Mouse (Mus musculus) lung, embryonic 15.5 days (tissue): ENCODE results near the gene Stx12. TPM values are rescaled to one million over a fixed set of nuclear protein-coding genes. Genes with fewer than 3 reads are reported as not detected.
A peak's percentile ranks its signal among the peaks of the same experiment; 100 is the strongest.
"Not testable (repeated sequence)": the region's sequence is repeated elsewhere in the genome, so short reads cannot be mapped to it uniquely, and the experiment has no call there.

Experiments
- ATAC-seq: fragments of 200-750 bp; cut with Nextera tagmentation; 2 replicates; pipeline ENCODE4 v1.8.0; 2017; ENCODE audit warnings: moderate number of reproducible peaks, borderline replicate concordance; ENCODE audit not compliant: low FRiP score, low TSS enrichment; ENCODE audit errors: extremely low read depth
- H3K27ac ChIP-seq: fragments of 300-500 bp; sonication (generic); 2 replicates; pipeline ENCODE4 v1.5.1; 2015; ENCODE audit warnings: moderate library complexity, mild to moderate bottlenecking, inconsistent platforms
- H3K27me3 ChIP-seq: fragments of 300-500 bp; sonication (generic); 2 replicates; pipeline ENCODE4 v1.6.1; 2015; ENCODE audit warnings: inconsistent platforms
- H3K36me3 ChIP-seq: fragments of 300-500 bp; sonication (generic); 2 replicates; pipeline ENCODE4 v1.6.1; 2015; ENCODE audit warnings: inconsistent platforms
- H3K4me1 ChIP-seq: fragments of 300-500 bp; sonication (generic); 2 replicates; pipeline ENCODE4 v1.6.1; 2015; ENCODE audit warnings: inconsistent platforms
- H3K4me2 ChIP-seq: fragments of 300-500 bp; sonication (generic); 2 replicates; pipeline ENCODE4 v1.6.1; 2015; ENCODE audit warnings: inconsistent platforms, mild to moderate bottlenecking, moderate library complexity
- H3K4me3 ChIP-seq: fragments of 300-500 bp; sonication (generic); 2 replicates; pipeline ENCODE4 v1.5.1; 2015; ENCODE audit warnings: mild to moderate bottlenecking, inconsistent platforms
- H3K9ac ChIP-seq: fragments of 300-500 bp; sonication (generic); 2 replicates; pipeline ENCODE4 v1.6.1; 2015; ENCODE audit warnings: inconsistent platforms
- H3K9me3 ChIP-seq: fragments of 300-500 bp; sonication (generic); 2 replicates; pipeline ENCODE4 v1.6.1; 2016; ENCODE audit warnings: inconsistent platforms
- WGBS: fragments of 180-500 bp; shearing (Covaris S2); methylation state at CpG from one replicate; pipeline ENCODE4 v1.1.7; 2015; 5-methylcytosine and 5-hydroxymethylcytosine counted together
- polyA plus RNA-seq: library from polyadenylated mRNA; unstranded; fragments of >200 nt; fragmentation: Nextera tagmentation; extraction: Ambion mirVana; gene quantifications from 2 replicates; pipeline ENCODE4 v1.2.1, GENCODE M21; 2015

The Stx12 gene
- 62.2 and 64.0 TPM in 2 replicates for polyA plus RNA-seq

- H3K4me2 ChIP-seq = peak within 1 kb of the TSS; percentile 84
- peaks cover 10% of the 10 kb centered on the region for H3K36me3 ChIP-seq
- peaks cover 22% of the 10 kb centered on the region for H3K4me1 ChIP-seq
- H3K9ac ChIP-seq = peak within 1 kb of the TSS; percentile 97
- H3K27me3 ChIP-seq = no peaks in the 10 kb centered on the region
- H3K9me3 ChIP-seq = no peaks in the 10 kb centered on the region
- peak; percentile 94 for ATAC-seq
- peak within 1 kb of the TSS; percentile 92 for H3K4me3 ChIP-seq
- under 1% methylated on average over 72 of the region's 72 CpGs for WGBS
- peak within 1 kb of the TSS; percentile 90 for H3K27ac ChIP-seq
These were observed at the start of gene Stx12 for GRCm38 (mm10) chr4:132884064-132884843. Gene Stx12, minus strand, starts transcription at chr4:132884509.

GRCm38 (mm10) chr4:132932752-132933404, 48.6 kb upstream of the Stx12 start:
- Histone ChIP-seq H3K9me3 (no peaks in the 10 kb centered on the region), H3K36me3 (no peaks in the 10 kb centered on the region), H3K4me2 (no peak overlapping the region), H3K27ac (no peak overlapping the region), H3K4me3 (no peak overlapping the region), H3K27me3 (no peaks in the 10 kb centered on the region), H3K9ac (no peak overlapping the region), H3K4me1 (0 out of 2 replicates have a peak, but pooled peaks cover 3% of the 10 kb centered on the region)
- no peak for ATAC-seq
- WGBS = 82% methylated on average over 4 of the region's 4 CpGs

- Histone ChIP-seq H3K27me3 (no peaks in the 10 kb centered on the region), H3K9me3 (no peaks in the 10 kb centered on the region), H3K36me3 (no peaks in the 10 kb centered on the region), H3K4me1 (0 out of 2 replicates have a peak, but pooled peaks cover 3% of the 10 kb centered on the region), H3K9ac (no peak overlapping the region), H3K4me2 (no peak overlapping the region), H3K27ac (no peak overlapping the region), H3K4me3 (no peak overlapping the region)
- 9% methylated on average over 8 of the region's 8 CpGs for WGBS
- no peak for ATAC-seq
These were observed 46.5 kb upstream of the Stx12 start for GRCm38 (mm10) chr4:132930784-132931183.

GRCm38 (mm10) chr4:132926520-132926919, 42.2 kb upstream of the Stx12 start:
- H3K36me3 ChIP-seq, H3K27me3 ChIP-seq, H3K9ac ChIP-seq, H3K27ac ChIP-seq, H3K4me3 ChIP-seq, ATAC-seq, H3K4me2 ChIP-seq, H3K9me3 ChIP-seq: not testable (repeated sequence)
- WGBS = 62% methylated on average over 2 of the region's 2 CpGs
- H3K4me1 ChIP-seq = peaks cover 10% of the 10 kb centered on the region; the same call in 1 of the 2 replicates

GRCm38 (mm10) chr4:132922558-132923008, 38.3 kb upstream of the Stx12 start, which contains the start of gene Fam76a:
Gene Fam76a, minus strand, starts transcription at chr4:132922558.
- peak within 1 kb of the TSS; percentile 79 for H3K27ac ChIP-seq
- H3K27me3 ChIP-seq = no peaks in the 10 kb centered on the region
- peak within 1 kb of the TSS; percentile 88 for H3K9ac ChIP-seq
- H3K4me3 ChIP-seq = peak within 1 kb of the TSS; percentile 93
- peak; percentile 98 for ATAC-seq
- H3K4me1 ChIP-seq = peaks cover 13% of the 10 kb centered on the region; the same call in 1 of the 2 replicates
- 0 out of 2 replicates have a peak, but pooled peaks cover 11% of the 10 kb centered on the region for H3K36me3 ChIP-seq
- no peaks in the 10 kb centered on the region for H3K9me3 ChIP-seq
- 0% methylated on average over 41 of the region's 53 CpGs for WGBS
- peak within 1 kb of the TSS; percentile 83 for H3K4me2 ChIP-seq

GRCm38 (mm10) chr4:132922061-132922530, 37.8 kb upstream of the Stx12 start:
- peaks cover 13% of the 10 kb centered on the region; the same call in 1 of the 2 replicates for H3K4me1 ChIP-seq
- 0 out of 2 replicates have a peak, but pooled peaks cover 15% of the 10 kb centered on the region for H3K36me3 ChIP-seq
- peak; percentile 41 for ATAC-seq
- H3K4me3 ChIP-seq = peak overlapping the region; percentile 93
- 1% methylated on average over 49 of the region's 50 CpGs for WGBS
- H3K27ac ChIP-seq = peak overlapping the region; percentile 79
- no peaks in the 10 kb centered on the region for H3K27me3 ChIP-seq
- H3K4me2 ChIP-seq = peak overlapping the region; percentile 83
- H3K9ac ChIP-seq = peak overlapping the region; percentile 88
- H3K9me3 ChIP-seq = no peaks in the 10 kb centered on the region

GRCm38 (mm10) chr4:132921488-132921887, 37.2 kb upstream of the Stx12 start:
- Histone ChIP-seq H3K4me3 (peak overlapping the region; percentile 93), H3K36me3 (peaks cover 15% of the 10 kb centered on the region; the same call in 1 of the 2 replicates), H3K4me1 (peaks cover 13% of the 10 kb centered on the region; the same call in 1 of the 2 replicates), H3K27me3 (no peaks in the 10 kb centered on the region), H3K9ac (peak overlapping the region; percentile 88), H3K9me3 (no peaks in the 10 kb centered on the region), H3K4me2 (peak overlapping the region; percentile 83), H3K27ac (no peak overlapping the region)
- WGBS = 34% methylated on average over 12 of the region's 12 CpGs
- ATAC-seq = no peak

GRCm38 (mm10) chr4:132920171-132920570, 35.9 kb upstream of the Stx12 start:
- Histone ChIP-seq H3K4me3 (no peak overlapping the region), H3K27ac (no peak overlapping the region), H3K4me1 (peaks cover 13% of the 10 kb centered on the region; the same call in 1 of the 2 replicates), H3K4me2 (no peak overlapping the region), H3K9ac (no peak overlapping the region), H3K36me3 (peaks cover 28% of the 10 kb centered on the region; the same call in 1 of the 2 replicates), H3K27me3 (no peaks in the 10 kb centered on the region), H3K9me3 (no peaks in the 10 kb centered on the region)
- ATAC-seq = no peak
- 88% methylated on average over 4 of the region's 4 CpGs for WGBS

- H3K27me3 ChIP-seq, H3K9ac ChIP-seq, H3K9me3 ChIP-seq, H3K4me2 ChIP-seq, H3K4me1 ChIP-seq, H3K27ac ChIP-seq, H3K4me3 ChIP-seq, ATAC-seq: not testable (repeated sequence)
- peaks cover 43% of the 10 kb centered on the region for H3K36me3 ChIP-seq
- 75% methylated on average over 6 of the region's 6 CpGs for WGBS
These were observed 34.2 kb upstream of the Stx12 start for GRCm38 (mm10) chr4:132918493-132918892.

- WGBS = 80% methylated on average over 6 of the region's 6 CpGs
- ATAC-seq = no peak
- Histone ChIP-seq H3K4me2 (no peak overlapping the region), H3K9me3 (no peaks in the 10 kb centered on the region), H3K9ac (no peak overlapping the region), H3K27ac (no peak overlapping the region), H3K4me3 (no peak overlapping the region), H3K36me3 (peaks cover 76% of the 10 kb centered on the region), H3K27me3 (no peaks in the 10 kb centered on the region), H3K4me1 (no peaks in the 10 kb centered on the region)
These were observed 27.8 kb upstream of the Stx12 start for GRCm38 (mm10) chr4:132912156-132912555.

- 77% methylated on average over 5 of the region's 5 CpGs for WGBS
- H3K27ac ChIP-seq = peak overlapping the region; percentile 69
- H3K36me3 ChIP-seq = peaks cover 47% of the 10 kb centered on the region
- no peak overlapping the region for H3K9ac ChIP-seq
- H3K27me3 ChIP-seq = no peaks in the 10 kb centered on the region
- ATAC-seq = no peak
- H3K4me2 ChIP-seq = no peak overlapping the region
- H3K4me3 ChIP-seq = no peak overlapping the region
- no peaks in the 10 kb centered on the region for H3K9me3 ChIP-seq
- H3K4me1 ChIP-seq = peaks cover 24% of the 10 kb centered on the region
These were observed 21.6 kb upstream of the Stx12 start for GRCm38 (mm10) chr4:132905843-132906360.
